Mouse (Mus musculus) MEL (cell line): ENCODE data around the gene Hk2. TPM values are rescaled to one million over a fixed set of nuclear protein-coding genes. Genes with fewer than 3 reads are reported as not detected.

Source experiments
- DNase-seq: peaks from one replicate; pipeline ENCODE4 v3.0.0; 2011; ENCODE audit warnings: low read depth, low spot score
- H3K27ac ChIP-seq: 2 replicates; pipeline ENCODE4 v1.5.1; 2012; ENCODE audit warnings: low read depth, mild to moderate bottlenecking, control low read depth, low read length, moderate library complexity; ENCODE audit not compliant: control insufficient read depth
- H3K27me3 ChIP-seq, 2 experiments: fragments of 150-350 bp in 1 of 2; sonication (generic) in 1 of 2; 2 replicates each; pipeline ENCODE4 v1.6.1; 2012; ENCODE audit warnings: low read length in 2 of 2, mild to moderate bottlenecking in 2 of 2, improper control_type of control experiment in 1 of 2, moderate library complexity in 1 of 2; ENCODE audit not compliant: insufficient read depth in 2 of 2, control insufficient read depth in 1 of 2
- H3K36me3 ChIP-seq, 2 experiments: 2 replicates each; pipeline ENCODE4 v1.6.1; 2012 to 2014; ENCODE audit warnings: low read length in 2 of 2, improper control_type of control experiment in 1 of 2, inconsistent platforms in 1 of 2, mild to moderate bottlenecking in 1 of 2; ENCODE audit not compliant: insufficient read depth in 2 of 2, control insufficient read depth in 1 of 2
- H3K4me1 ChIP-seq, 2 experiments: fragments of 150-350 bp in 1 of 2; sonication (generic) in 1 of 2; 2 replicates each; pipeline ENCODE4 v1.6.1; 2012; ENCODE audit warnings: low read length in 2 of 2, improper control_type of control experiment in 1 of 2, mild to moderate bottlenecking in 1 of 2; ENCODE audit not compliant: insufficient read depth in 2 of 2, control insufficient read depth in 1 of 2
- H3K4me3 ChIP-seq, 2 experiments: fragments of 150-350 bp in 1 of 2; sonication (generic) in 1 of 2; 2 replicates each; pipeline ENCODE4 v1.5.1; 2012; ENCODE audit warnings: low read depth in 2 of 2, low read length in 2 of 2, mild to moderate bottlenecking in 2 of 2, moderate library complexity in 2 of 2, control low read depth in 1 of 2, improper control_type of control experiment in 1 of 2; ENCODE audit not compliant: control insufficient read depth in 1 of 2, insufficient read depth in 1 of 2
- H3K79me2 ChIP-seq: 2 replicates; pipeline ENCODE4 v1.6.1; 2012; ENCODE audit warnings: mild to moderate bottlenecking, low read length, moderate library complexity; ENCODE audit not compliant: control insufficient read depth, poor library complexity, insufficient read depth
- H3K9ac ChIP-seq: 2 replicates; pipeline ENCODE4 v1.6.1; 2012; ENCODE audit warnings: low read depth, mild to moderate bottlenecking, control low read depth, low read length, moderate library complexity; ENCODE audit not compliant: control insufficient read depth, poor library complexity, severe bottlenecking
- H3K9me3 ChIP-seq: fragments of 150-350 bp; sonication (generic); replicated peaks from 2 replicates; pipeline ENCODE4 v1.6.1; 2012; ENCODE audit warnings: mild to moderate bottlenecking, low read length, improper control_type of control experiment, moderate library complexity; ENCODE audit not compliant: insufficient read depth
- CHD1 ChIP-seq: IDR thresholded peaks from 2 replicates; pipeline ENCODE4 v1.6.1; 2012; ENCODE audit warnings: low read depth, mild to moderate bottlenecking, inconsistent platforms, low read length, improper control_type of control experiment
- CTCF ChIP-seq, 3 experiments: IDR thresholded peaks in 2 of 3; conservative IDR thresholded peaks in 1 of 3; 2 replicates each; pipeline ENCODE4 v1.5.1; 2011 to 2012; ENCODE audit warnings: low read length in 3 of 3, low read depth in 2 of 3, mild to moderate bottlenecking in 2 of 3, improper control_type of control experiment in 1 of 3, inconsistent platforms in 1 of 3, mixed read lengths in 1 of 3, moderate library complexity in 1 of 3; ENCODE audit not compliant: control insufficient read depth in 1 of 3, insufficient read depth in 1 of 3, poor library complexity in 1 of 3, severe bottlenecking in 1 of 3
- E2F4 ChIP-seq: IDR thresholded peaks from 2 replicates; pipeline ENCODE4 v1.6.1; 2011; ENCODE audit warnings: low read depth, low read length, improper control_type of control experiment, borderline replicate concordance
- EP300 ChIP-seq, 2 experiments: IDR thresholded peaks; 2 replicates each; pipeline ENCODE4 v1.6.1; 2011; ENCODE audit warnings: improper control_type of control experiment in 2 of 2, low read length in 2 of 2, low read depth in 1 of 2, mild to moderate bottlenecking in 1 of 2
- ETS1 ChIP-seq: IDR thresholded peaks from 2 replicates; pipeline ENCODE4 v1.6.1; 2012; ENCODE audit warnings: low read depth, mild to moderate bottlenecking, inconsistent platforms, low read length, improper control_type of control experiment, moderate library complexity
- GABPA ChIP-seq: IDR thresholded peaks from 2 replicates; pipeline ENCODE4 v1.6.1; 2012; ENCODE audit warnings: low read depth, mild to moderate bottlenecking, inconsistent platforms, low read length, improper control_type of control experiment, moderate library complexity
- GATA1 ChIP-seq: IDR thresholded peaks from 2 replicates; pipeline ENCODE4 v1.6.1; 2011; ENCODE audit warnings: low read depth, low read length, improper control_type of control experiment
- HCFC1 ChIP-seq: IDR thresholded peaks from 2 replicates; pipeline ENCODE4 v1.6.1; 2012; ENCODE audit warnings: low read depth, mild to moderate bottlenecking, inconsistent platforms, low read length, improper control_type of control experiment, moderate library complexity
- JUND ChIP-seq: IDR thresholded peaks from 2 replicates; pipeline ENCODE4 v1.6.1; 2011; ENCODE audit warnings: low read depth, mild to moderate bottlenecking, improper control_type of control experiment, low read length
- MAZ ChIP-seq: IDR thresholded peaks from 2 replicates; pipeline ENCODE4 v1.6.1; 2012; ENCODE audit warnings: low read depth, mild to moderate bottlenecking, inconsistent platforms, low read length, improper control_type of control experiment
- MEF2A ChIP-seq: IDR thresholded peaks from 2 replicates; pipeline ENCODE4 v1.6.1; 2014; ENCODE audit warnings: low read depth, mild to moderate bottlenecking, inconsistent platforms, low read length, improper control_type of control experiment; ENCODE audit not compliant: poor library complexity, insufficient replicate concordance, severe bottlenecking; ENCODE audit errors: extremely low read depth
- MXI1 ChIP-seq: IDR thresholded peaks from 2 replicates; pipeline ENCODE4 v1.6.1; 2011; ENCODE audit warnings: mild to moderate bottlenecking, low read depth, low read length, improper control_type of control experiment
- MYB ChIP-seq: IDR thresholded peaks from 2 replicates; pipeline ENCODE4 v1.6.1; 2011; ENCODE audit warnings: mild to moderate bottlenecking, low read depth, low read length, improper control_type of control experiment
- NELFE ChIP-seq: IDR thresholded peaks from 2 replicates; pipeline ENCODE4 v1.6.1; 2011; ENCODE audit warnings: low read depth, low read length, improper control_type of control experiment
- NRF1 ChIP-seq: IDR thresholded peaks from 2 replicates; pipeline ENCODE4 v1.6.1; 2014; ENCODE audit warnings: low read depth, mild to moderate bottlenecking, inconsistent platforms, low read length, improper control_type of control experiment, moderate library complexity; ENCODE audit not compliant: poor library complexity, insufficient read depth, severe bottlenecking
- POLR2A ChIP-seq, 2 experiments: IDR thresholded peaks; 2 replicates each; pipeline ENCODE4 v1.6.1; 2011 to 2012; ENCODE audit warnings: low read length in 2 of 2, mild to moderate bottlenecking in 2 of 2, control low read depth in 1 of 2, improper control_type of control experiment in 1 of 2, low read depth in 1 of 2, moderate library complexity in 1 of 2; ENCODE audit not compliant: control insufficient read depth in 1 of 2, insufficient read depth in 1 of 2, poor library complexity in 1 of 2
- POLR2AphosphoS2 ChIP-seq: IDR thresholded peaks from 2 replicates; pipeline ENCODE4 v1.6.1; 2011; ENCODE audit warnings: low read length, improper control_type of control experiment
- POLR2AphosphoS5 ChIP-seq: IDR thresholded peaks from 2 replicates; pipeline ENCODE4 v1.6.1; 2012; ENCODE audit warnings: low read depth, borderline replicate concordance, mild to moderate bottlenecking, inconsistent platforms, low read length, moderate library complexity, mixed read lengths
- SIN3A ChIP-seq: IDR thresholded peaks from 2 replicates; pipeline ENCODE4 v1.6.1; 2012; ENCODE audit warnings: low read length, improper control_type of control experiment, inconsistent platforms
- TAL1 ChIP-seq: IDR thresholded peaks from 2 replicates; pipeline ENCODE4 v1.6.1; 2012; ENCODE audit warnings: mild to moderate bottlenecking, inconsistent platforms, low read length, moderate library complexity, mixed read lengths
- TBP ChIP-seq: IDR thresholded peaks from 2 replicates; pipeline ENCODE4 v1.8.0; 2011; ENCODE audit warnings: low read depth, low read length, improper control_type of control experiment
- TCF12 ChIP-seq: IDR thresholded peaks from 2 replicates; pipeline ENCODE4 v1.6.1; 2014; ENCODE audit warnings: low read depth, mild to moderate bottlenecking, inconsistent platforms, low read length, improper control_type of control experiment, moderate library complexity
- UBTF ChIP-seq: IDR thresholded peaks from 2 replicates; pipeline ENCODE4 v1.6.1; 2012; ENCODE audit warnings: low read depth, mild to moderate bottlenecking, inconsistent platforms, low read length, improper control_type of control experiment, moderate library complexity, borderline replicate concordance; ENCODE audit not compliant: insufficient read depth
- USF1 ChIP-seq: IDR thresholded peaks from 2 replicates; pipeline ENCODE4 v1.6.1; 2014; ENCODE audit warnings: low read depth, mild to moderate bottlenecking, inconsistent platforms, low read length, improper control_type of control experiment, moderate library complexity
- USF2 ChIP-seq, 2 experiments: IDR thresholded peaks; 2 replicates each; pipeline ENCODE4 v1.6.1; 2011 to 2012; ENCODE audit warnings: improper control_type of control experiment in 2 of 2, low read length in 2 of 2, borderline replicate concordance in 1 of 2, inconsistent platforms in 1 of 2, low read depth in 1 of 2, mild to moderate bottlenecking in 1 of 2; ENCODE audit not compliant: insufficient read depth in 1 of 2
- ZKSCAN1 ChIP-seq: IDR thresholded peaks from 2 replicates; pipeline ENCODE4 v1.6.1; 2012; ENCODE audit warnings: low read depth, mild to moderate bottlenecking, inconsistent platforms, low read length, improper control_type of control experiment, moderate library complexity
- ZMIZ1 ChIP-seq: IDR thresholded peaks from 2 replicates; pipeline ENCODE4 v1.6.1; 2012; ENCODE audit warnings: low read depth, mild to moderate bottlenecking, inconsistent platforms, low read length, improper control_type of control experiment, moderate library complexity
- ZNF384 ChIP-seq: IDR thresholded peaks from 2 replicates; pipeline ENCODE4 v1.6.1; 2012; ENCODE audit warnings: low read depth, mild to moderate bottlenecking, inconsistent platforms, low read length, improper control_type of control experiment
- polyA plus RNA-seq, 2 experiments: library from polyadenylated mRNA; stranded (reverse) in 1 of 2; unstranded in 1 of 2; fragments of >175 nt in 1 of 2; fragments of >200 nt in 1 of 2; gene quantifications; 2 replicates each; pipeline versions ENCODE4 v1.2.1 to v1.2.4; 2012; ENCODE audit warnings: low replicate concordance in 2 of 2, low read depth in 1 of 2; ENCODE audit not compliant: insufficient read length in 2 of 2, insufficient read depth in 1 of 2, missing spikeins in 1 of 2
- total RNA-seq: library from RNA; depleted of rRNA; stranded (reverse); fragments of 300-350 nt; gene quantifications from 2 replicates; pipeline ENCODE4 v1.2.3, GENCODE M21; 2012; rRNA removed

Gene Hk2
- 51.6 and 75.6 TPM in 2 replicates for total RNA-seq
- polyA plus RNA-seq, result 10 to 100 TPM in 1 of 2 experiments, not detected in 1; 44.2 TPM

DNA sequence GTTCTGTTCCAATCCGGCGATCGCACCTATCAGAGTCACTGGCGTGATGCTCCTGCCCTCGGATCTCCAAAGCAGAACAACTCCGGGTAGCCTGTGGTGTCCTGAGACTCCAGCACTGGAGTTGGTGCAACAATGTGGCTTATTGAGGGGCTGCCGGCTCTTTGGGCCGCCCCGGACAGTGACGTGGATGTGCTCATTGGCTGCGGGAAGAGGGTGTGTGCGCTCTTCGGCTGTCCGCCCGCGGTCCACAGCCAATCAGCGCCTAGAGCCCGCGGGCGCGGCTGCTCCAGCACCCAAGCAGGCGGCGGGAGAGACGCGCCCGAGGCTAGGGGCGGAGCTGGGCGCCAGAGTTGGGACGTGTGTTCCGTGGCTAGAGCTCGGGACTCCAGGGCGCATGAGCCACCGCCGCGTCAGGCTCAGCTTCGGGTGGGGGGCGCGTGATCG, at the start of gene Hk2:
TSS of gene Hk2 (minus strand) at position 134 of the 444 bp plus-strand sequence.
- H3K9me3 ChIP-seq, result no peaks in the 10 kb centered on the region
- H3K36me3 ChIP-seq, result peaks cover 0 to 33% of the 10 kb centered on the region in 2 experiments; a peak in 3 of 4 replicates
- H3K4me3 ChIP-seq, result peak within 1 kb of the TSS; percentile 80 to 88
- 0 out of 4 replicates have a peak, but pooled peaks cover 0 to 1% of the 10 kb centered on the region in 2 experiments for H3K27me3 ChIP-seq
- no peak for TF ChIP-seq MAZ
- peak; percentile 97 for TF ChIP-seq SIN3A
- peak; percentile 96 for TF ChIP-seq NELFE
- TF ChIP-seq CTCF (IDR thresholded peaks at IDR 0.05 in 2 of 3, conservative IDR thresholded peaks at IDR 0.05 in 1 of 3; ENCODE audit: control insufficient read depth in 1 of 3, insufficient read depth in 1 of 3, low read depth in 2 of 3, low read length in 3 of 3, poor library complexity in 1 of 3, severe bottlenecking in 1 of 3), result no peak
- TF ChIP-seq MEF2A, result no peak
- TF ChIP-seq POLR2A (IDR thresholded peaks at IDR 0.05; ENCODE audit: control insufficient read depth in 1 of 2, insufficient read depth in 1 of 2, low read depth in 1 of 2, low read length in 2 of 2, poor library complexity in 1 of 2), result peak; percentile 65 to 97
- TF ChIP-seq JUND, result no peak
- peak; percentile 47; the same call in 1 of the 2 replicates for TF ChIP-seq TCF12
- TF ChIP-seq E2F4, result no peak
- TF ChIP-seq NRF1, result peak; percentile 67
- no peak for TF ChIP-seq ZKSCAN1
- peak; percentile 94 for TF ChIP-seq TBP
- no peak for TF ChIP-seq CHD1
- TF ChIP-seq ETS1, result peak; percentile 75; the same call in 1 of the 2 replicates
- TF ChIP-seq ZMIZ1, result peak; percentile 96
- no peak for TF ChIP-seq ZNF384
- TF ChIP-seq MYB, result no peak
- peak; percentile 86 for TF ChIP-seq POLR2AphosphoS2
- peak; percentile 57; the same call in 1 of the 2 replicates for TF ChIP-seq HCFC1
- TF ChIP-seq GATA1, result no peak
- TF ChIP-seq GABPA, result no peak
- TF ChIP-seq EP300 (IDR thresholded peaks at IDR 0.05; ENCODE audit: low read depth in 1 of 2, low read length in 2 of 2), result no peak
- no peak for TF ChIP-seq TAL1
- peak; percentile 95 for TF ChIP-seq MXI1
- TF ChIP-seq POLR2AphosphoS5, result no peak
- no peak for TF ChIP-seq USF2 (IDR thresholded peaks at IDR 0.05; ENCODE audit: borderline replicate concordance in 1 of 2, insufficient read depth in 1 of 2, low read depth in 1 of 2, low read length in 2 of 2)
- TF ChIP-seq UBTF, result no peak
- TF ChIP-seq USF1, result no peak; the same call in none of the 2 replicates
- peaks cover 43% of the 10 kb centered on the region for H3K79me2 ChIP-seq
- peak within 1 kb of the TSS; percentile 70 for H3K27ac ChIP-seq
- H3K9ac ChIP-seq, result peak within 1 kb of the TSS; percentile 80
- DNase-seq, result peak; percentile 98
- H3K4me1 ChIP-seq, result peaks cover 17 to 47% of the 10 kb centered on the region in 2 experiments
